Comparison of ENCODE assay signal across 14 mouse cellular contexts in the genomic region with DNA sequence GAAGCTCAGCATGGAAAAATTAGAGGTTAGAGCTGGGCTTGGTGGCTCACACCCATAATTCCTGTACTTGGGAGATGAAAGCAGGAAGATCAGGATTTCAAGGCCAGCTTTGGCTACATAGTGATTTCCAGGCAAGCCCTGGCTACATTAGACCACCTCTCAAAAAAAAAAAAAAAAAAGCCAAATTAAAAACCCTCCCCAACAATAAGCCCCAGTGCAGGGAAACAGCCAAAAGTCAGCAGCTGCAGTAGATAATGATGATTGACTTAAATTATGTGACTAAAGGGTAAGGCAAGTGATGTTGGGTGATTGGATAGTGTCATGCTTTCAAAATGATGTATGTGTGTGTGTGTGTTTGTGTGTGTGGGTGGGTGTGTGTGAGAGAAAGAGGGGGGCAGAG.
"Had no signal": no experiment of that assay in that cellular context is flagged by ENCODE, and none has a peak within 500 bp of the region (broad histone marks: within the 10 kb centered on the region; RNA-seq: fewer than 3 reads in every experiment).

No protein-coding gene starts in this region.

- H3K27me3 ChIP-seq: limb, embryonic 15.5 days; midbrain, embryonic 12.5 days; neural tube, embryonic 13.5 days; stomach, embryonic 15.5 days had no signal

- H3K27ac ChIP-seq: limb, embryonic 15.5 days; midbrain, embryonic 12.5 days; neural tube, embryonic 13.5 days; stomach, embryonic 15.5 days had no signal

- H3K9ac ChIP-seq: limb, embryonic 15.5 days; lung, embryonic 14.5 days; midbrain, embryonic 12.5 days; neural tube, embryonic 13.5 days; stomach, embryonic 15.5 days had no signal

- H3K36me3 ChIP-seq: limb, embryonic 15.5 days; midbrain, embryonic 12.5 days; neural tube, embryonic 13.5 days; stomach, embryonic 15.5 days had no signal

- H3K9me3 ChIP-seq: limb, embryonic 15.5 days; midbrain, embryonic 12.5 days; neural tube, embryonic 13.5 days; stomach, embryonic 15.5 days had no signal

- ATAC-seq: intestine, postnatal 0 days; midbrain, embryonic 16.5 days had no signal

- H3K4me3 ChIP-seq: limb, embryonic 15.5 days; midbrain, embryonic 12.5 days; neural tube, embryonic 13.5 days; stomach, embryonic 15.5 days had no signal

- H3K4me2 ChIP-seq: limb, embryonic 15.5 days; lung, embryonic 14.5 days; midbrain, embryonic 12.5 days; neural tube, embryonic 13.5 days; stomach, embryonic 15.5 days had no signal

- DNase-seq: kidney, adult 8-10 months; kidney, postnatal 25 days; layer of hippocampus, postnatal 36 days; lung, postnatal 10 days; lung, postnatal 4 days; retina, postnatal 1 day; right cerebral cortex, postnatal 14 days had no signal

- H3K4me1 ChIP-seq: limb, embryonic 15.5 days; midbrain, embryonic 12.5 days; neural tube, embryonic 13.5 days; stomach, embryonic 15.5 days had no signal
